Mouse (Mus musculus): ENCODE measurements around the gene Wdfy3.

Wdfy3 gene

GRCm38 (mm10) chr5:101832042-101832441 is 237.7 kb downstream of the Wdfy3 start:
- DNase-seq (ENCODE audit: low spot score), result no peak

- DNase-seq (ENCODE audit: low spot score), result no peak
Measured at GRCm38 (mm10) chr5:101830180-101830579, 239.5 kb downstream of the Wdfy3 start.

- DNase-seq (ENCODE audit: low spot score), result no peak
Measured at GRCm38 (mm10) chr5:101828932-101829331, 240.8 kb downstream of the Wdfy3 start.

DNA sequence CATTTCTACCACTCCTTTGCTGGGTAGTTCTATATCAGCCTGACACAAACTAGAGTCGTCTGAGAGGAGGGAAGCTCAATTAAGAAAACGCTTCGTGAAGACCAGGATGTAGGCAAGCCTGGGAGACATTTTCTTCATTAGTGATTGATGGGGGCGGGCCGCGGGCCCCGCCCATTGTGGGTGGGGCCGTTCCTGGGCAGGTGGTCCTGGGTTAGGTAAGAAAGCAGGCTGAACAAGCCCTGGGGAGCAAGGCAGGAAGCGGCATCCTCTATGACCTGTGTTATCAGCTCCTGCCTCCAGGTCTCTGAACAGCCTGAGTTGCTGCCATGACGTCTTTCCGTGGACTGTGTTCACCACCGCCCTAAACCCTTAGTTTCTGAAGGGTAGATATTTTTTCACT is 242.2 kb downstream of the Wdfy3 start:
- no peak for DNase-seq (ENCODE audit: low spot score)

DNA sequence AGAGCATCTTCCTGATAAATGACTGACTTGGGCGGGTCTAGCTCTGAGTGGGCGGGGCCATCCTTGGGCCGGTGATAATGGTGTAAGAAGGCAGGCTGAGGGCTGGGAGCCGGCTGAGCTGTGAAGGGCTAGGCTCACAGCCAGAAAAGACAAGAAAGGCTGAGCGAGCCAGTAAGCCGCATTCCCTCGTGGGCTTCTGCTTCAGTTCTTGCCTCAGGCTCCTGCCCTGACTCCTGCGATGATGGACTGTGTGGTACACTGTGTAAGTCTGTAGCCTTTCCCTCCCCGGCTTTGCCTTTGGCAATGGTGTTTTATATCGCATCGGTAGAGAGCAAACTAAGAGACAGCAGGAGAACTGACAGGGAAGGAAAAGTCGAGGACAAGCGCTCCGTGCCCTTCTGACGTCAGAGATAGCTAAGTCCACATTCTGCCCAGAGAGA is 243.2 kb downstream of the Wdfy3 start:
- DNase-seq (ENCODE audit: low spot score), result no peak

- DNase-seq (ENCODE audit: low spot score), result no peak
Measured at GRCm38 (mm10) chr5:101825111-101825911, 244.4 kb downstream of the Wdfy3 start.

DNA sequence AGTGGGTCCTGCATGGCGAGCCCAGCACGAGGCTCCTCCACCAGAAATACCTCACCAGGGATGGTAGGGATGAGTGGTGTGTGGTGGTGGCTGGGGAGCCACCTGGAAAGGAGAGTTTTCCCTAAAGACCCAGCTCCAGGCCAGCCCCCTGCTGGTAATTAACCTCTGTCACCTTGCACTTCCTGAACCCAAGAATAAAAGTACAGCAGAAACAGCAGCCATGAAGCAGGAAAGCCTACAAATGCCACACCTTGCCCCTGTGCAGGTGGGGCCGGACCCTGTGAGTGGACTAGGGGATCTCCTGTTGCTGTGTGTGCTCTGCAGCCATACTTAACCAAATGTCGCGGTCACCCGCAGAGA is 247.4 kb downstream of the Wdfy3 start:
- DNase-seq (ENCODE audit: low spot score), result no peak

GRCm38 (mm10) chr5:101821491-101822310 is 248.0 kb downstream of the Wdfy3 start:
- no peak for DNase-seq (ENCODE audit: low spot score)

GRCm38 (mm10) chr5:101821052-101821451 is 248.7 kb downstream of the Wdfy3 start:
- DNase-seq (ENCODE audit: low spot score), result no peak

DNA sequence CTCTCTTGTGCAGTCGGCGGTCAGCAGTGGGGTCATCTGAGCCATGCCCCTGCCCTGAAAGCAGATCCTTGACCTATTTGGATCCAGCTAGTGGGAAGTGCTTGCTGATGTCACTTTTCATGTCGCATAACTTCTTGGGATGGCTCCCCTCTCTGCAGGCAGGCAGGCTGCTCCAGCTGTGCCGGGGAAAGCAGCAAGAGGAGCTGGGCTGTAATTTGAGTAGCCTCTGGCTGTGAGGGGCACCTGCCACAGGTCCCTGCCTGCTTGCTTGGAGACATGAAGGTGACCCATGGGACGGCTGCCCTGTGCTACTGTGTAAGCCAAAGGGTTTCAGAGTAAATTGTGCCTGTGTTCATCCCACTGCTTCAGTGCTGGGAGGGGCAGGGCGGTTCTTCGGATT is 249.9 kb downstream of the Wdfy3 start:
- DNase-seq (ENCODE audit: low spot score), result no peak

DNA sequence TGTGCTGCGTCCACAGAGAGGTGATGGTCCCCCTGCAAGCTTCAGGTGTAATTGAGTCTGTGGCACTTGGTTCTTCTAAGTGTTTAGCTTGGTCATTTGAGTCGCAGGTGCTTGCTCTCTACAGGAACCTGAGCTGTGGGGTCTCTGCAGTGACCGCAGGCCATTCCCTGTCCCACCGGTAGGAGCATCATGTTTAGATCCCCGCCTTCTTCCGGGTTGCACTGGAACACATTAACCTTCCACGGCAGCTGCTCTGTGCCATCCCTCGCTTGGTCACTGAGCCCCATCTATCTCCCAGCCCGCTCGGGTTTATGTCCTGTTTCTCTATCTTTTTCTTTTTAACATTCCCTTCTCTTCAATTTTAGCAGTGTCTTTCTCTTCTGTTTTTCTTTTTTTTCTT is 250.5 kb downstream of the Wdfy3 start:
- DNase-seq (ENCODE audit: low spot score), result no peak

DNA sequence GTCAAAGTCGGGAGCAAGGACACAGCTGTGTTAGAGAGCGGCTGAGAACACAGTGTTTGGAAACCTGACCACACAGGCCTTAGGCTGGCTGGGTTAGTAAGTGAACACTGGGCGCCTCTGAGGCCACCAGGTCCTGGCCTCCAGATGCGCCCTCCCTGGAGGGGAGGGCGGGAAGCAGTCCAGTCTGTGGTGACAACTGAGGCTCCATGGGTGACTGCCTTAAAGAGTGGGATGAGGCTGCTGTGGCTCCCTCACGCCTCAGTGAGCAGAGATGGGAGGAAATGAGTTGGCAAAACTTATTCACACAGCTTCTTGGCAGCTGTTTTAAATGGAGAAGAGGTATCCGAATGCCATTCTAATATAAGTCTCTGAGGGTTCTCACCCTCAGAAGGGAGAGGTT is 252.9 kb downstream of the Wdfy3 start:
- no peak for DNase-seq (ENCODE audit: low spot score)

DNA sequence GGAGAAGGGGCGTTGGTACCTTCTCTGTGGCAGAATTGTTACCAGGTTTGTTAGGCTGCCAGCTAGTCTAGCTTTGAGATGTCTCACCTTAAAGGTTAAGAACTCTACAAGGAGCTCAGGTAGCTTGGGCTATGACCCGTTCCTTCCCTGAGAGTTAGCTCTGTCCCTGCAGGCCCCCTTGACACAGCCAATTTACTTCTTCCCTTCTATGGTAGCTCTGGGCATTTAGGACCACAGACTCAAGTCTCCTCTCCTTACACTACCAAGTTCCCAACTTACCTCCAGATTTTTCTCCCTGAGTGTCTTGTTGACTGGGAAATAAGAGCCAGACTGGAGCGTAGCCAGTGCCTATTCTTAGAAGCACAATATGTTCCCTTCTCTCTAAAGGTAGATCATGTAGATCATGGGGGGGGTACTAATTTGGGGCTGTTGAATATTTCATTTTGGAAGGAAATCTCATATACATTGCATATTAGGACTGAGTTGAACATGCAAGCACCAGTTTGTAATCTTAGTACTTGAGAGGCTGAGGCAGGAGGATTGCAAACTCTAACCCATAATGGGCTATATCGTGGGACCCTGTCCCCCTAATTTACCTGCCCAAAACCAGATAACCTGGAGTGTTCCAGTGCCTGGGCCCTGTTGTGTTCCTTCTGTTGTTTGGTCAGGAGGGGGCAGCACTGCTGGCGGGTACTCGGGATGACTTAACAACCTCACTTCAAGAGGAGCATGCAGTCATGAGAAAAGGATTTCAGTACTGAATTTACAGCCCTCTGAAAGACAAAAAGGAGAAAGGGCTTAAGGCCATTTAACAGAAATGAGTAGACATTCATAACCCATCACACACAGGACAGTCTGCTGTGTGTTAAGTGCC is 258.2 kb downstream of the Wdfy3 start:
- no peak for DNase-seq (ENCODE audit: low spot score)

GRCm38 (mm10) chr5:101802358-101803022 is 267.2 kb downstream of the Wdfy3 start:
- no peak for DNase-seq (ENCODE audit: low spot score)

DNA sequence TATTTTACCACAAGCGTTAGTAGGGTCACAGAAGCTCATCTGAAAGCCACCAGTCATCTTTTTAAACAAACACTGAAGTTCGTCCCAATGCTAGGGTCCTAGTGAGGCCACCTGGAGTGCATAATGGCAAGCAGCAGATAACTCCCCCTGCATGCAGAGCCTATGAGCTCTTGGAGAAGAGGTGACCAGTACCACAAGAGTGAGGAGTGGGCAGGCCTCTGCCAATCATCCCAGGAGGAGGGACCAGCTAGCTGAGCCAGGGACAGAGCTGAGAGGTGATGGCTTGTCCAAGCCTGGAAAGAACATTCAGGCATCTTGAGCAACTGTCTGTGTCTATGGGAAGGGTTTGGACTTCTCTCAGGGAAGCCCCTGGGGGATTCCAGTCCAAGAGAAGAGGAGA is 267.8 kb downstream of the Wdfy3 start:
- DNase-seq (ENCODE audit: low spot score), result no peak

DNA sequence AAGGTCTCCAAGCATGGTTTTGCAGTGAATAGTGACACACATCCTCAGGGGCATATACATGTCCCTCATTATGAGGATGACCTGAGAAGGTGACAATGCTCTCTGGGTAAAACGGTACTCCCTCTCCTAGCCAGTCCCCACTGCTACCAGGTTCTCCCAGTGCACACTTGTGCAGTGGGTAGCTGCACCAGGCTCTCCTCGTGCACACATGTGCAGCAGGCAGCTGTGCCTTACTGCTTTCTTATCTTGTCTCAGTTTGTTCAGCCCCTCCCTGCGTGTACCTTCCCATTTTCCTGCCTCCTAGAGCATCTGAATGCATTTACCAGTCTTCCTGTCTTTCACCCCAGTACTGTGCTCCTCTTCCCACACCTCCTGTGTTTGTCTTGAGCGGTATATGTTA is 277.1 kb downstream of the Wdfy3 start:
- DNase-seq (ENCODE audit: low spot score), result no peak

GRCm38 (mm10) chr5:101790560-101790959 is 279.2 kb downstream of the Wdfy3 start:
- no peak for DNase-seq (ENCODE audit: low spot score)

DNA sequence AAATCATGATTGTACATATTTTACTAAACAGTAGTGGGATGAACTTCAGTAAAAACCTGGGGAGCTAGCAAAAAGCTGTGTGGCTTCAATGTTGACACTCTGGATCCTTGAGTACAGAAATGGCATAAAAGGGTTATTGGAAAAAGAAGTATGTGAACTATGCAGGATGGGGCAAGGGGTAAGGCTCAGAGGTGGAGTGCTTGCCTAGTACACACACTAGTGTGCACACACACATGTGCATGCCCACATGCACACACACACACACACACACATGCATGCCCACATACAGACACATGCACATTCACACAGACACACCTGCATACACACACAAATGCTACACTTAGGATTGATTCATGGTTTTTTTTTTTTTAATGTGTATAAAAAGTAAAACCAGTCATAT is 280.0 kb downstream of the Wdfy3 start:
- no peak for DNase-seq (ENCODE audit: low spot score)

- no peak for DNase-seq (ENCODE audit: low spot score)
Measured at GRCm38 (mm10) chr5:101785921-101786614, 283.7 kb downstream of the Wdfy3 start.

DNA sequence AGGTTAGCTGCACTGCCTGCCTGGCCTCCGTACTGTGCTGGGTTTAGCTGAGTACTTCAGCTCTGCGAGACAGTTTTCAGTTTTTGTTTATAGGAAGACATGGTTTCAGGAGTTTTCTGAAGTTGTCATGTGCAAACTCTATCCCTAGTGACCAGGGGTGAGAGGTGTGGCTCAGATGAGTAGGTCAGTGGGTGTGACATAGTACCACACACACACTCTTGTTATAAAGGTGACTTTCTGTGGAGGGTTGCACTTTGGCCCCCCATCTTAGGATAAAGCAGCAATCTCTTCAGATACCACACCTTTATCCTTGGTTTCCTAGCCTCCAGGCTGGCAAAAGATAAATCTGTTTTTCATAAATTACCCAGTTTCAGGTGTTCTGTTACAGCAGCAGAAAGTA is 284.9 kb downstream of the Wdfy3 start:
- no peak for DNase-seq (ENCODE audit: low spot score)

- no peak for DNase-seq (ENCODE audit: low spot score)
Measured at GRCm38 (mm10) chr5:101784328-101784727, 285.4 kb downstream of the Wdfy3 start.
